In genomic region chr8:109535140-109535990, GRCm38 (mm10) we compare ENCODE assay signal across 8 mouse cellular contexts. TPM values are rescaled to one million over a fixed set of nuclear protein-coding genes. Genes with fewer than 3 reads are reported as not detected.
DNase-seq lines count a peak whose midpoint lies in the region.

No protein-coding gene starts in this region.

- intact Hi-C loops in left cerebral cortex, postnatal 4 days (cut with DNase I), result no loop called here
- intact Hi-C loops in heart, postnatal 10 days (cut with DNase I), result no loop called here

- DNase-seq in cerebellum, postnatal 10 days, result peak; percentile 66 to 67
- DNase-seq in cerebellum, adult 9-11 months, result no peak
- DNase-seq in left cerebral cortex, postnatal 4 days, result peak; percentile 49
- no peak for DNase-seq in left cerebral cortex, adult 8-10 months (ENCODE audit: low spot score in 2 of 2)
- peak; percentile 72 for DNase-seq in R1 (ENCODE audit: low read depth, low spot score)
- DNase-seq in heart, postnatal 10 days, result peak; percentile 22 to 48
- DNase-seq in lung, postnatal 14 days, result peak; percentile 64
- no peak for DNase-seq in T-cell, adult 2 months (ENCODE audit: low spot score)

RNA-seq across cellular contexts. Expression of gene Dhx38, which starts 30.3 kb away (rescaled TPM):
- total RNA-seq in left cerebral cortex, postnatal 4 days (2021), result 10 to 100 TPM; 25.9 to 26.6 TPM
- total RNA-seq in left cerebral cortex, adult 8-10 months (2022), result 10 to 100 TPM; 27.0 to 29.0 (median 28.0) TPM
- total RNA-seq in heart, postnatal 10 days (2021), result 10 to 100 TPM; 18.0 to 18.6 TPM

RNA-seq across cellular contexts. Expression of gene Txnl4b, which starts 30.3 kb away (rescaled TPM):
- 1 to 10 TPM; 8.7 to 9.2 TPM for total RNA-seq in left cerebral cortex, postnatal 4 days (2021)
- total RNA-seq in left cerebral cortex, adult 8-10 months (2022), result 10 to 100 TPM; 17.0 to 19.4 (median 18.4) TPM
- 1 to 10 TPM; 5.3 to 6.9 TPM for total RNA-seq in heart, postnatal 10 days (2021)

RNA-seq across cellular contexts. Expression of gene Pmfbp1, which starts 41.5 kb away (rescaled TPM):
- under 1 TPM in 1 of 2 experiments, not detected in 1; 0.12 TPM for total RNA-seq in left cerebral cortex, postnatal 4 days (2021)
- under 1 TPM; 0.11 to 0.40 (median 0.28) TPM for total RNA-seq in left cerebral cortex, adult 8-10 months (2022)
- not detected for total RNA-seq in heart, postnatal 10 days (2021)

RNA-seq across cellular contexts. Expression of gene Hp, which starts 43.6 kb away (rescaled TPM):
- total RNA-seq in left cerebral cortex, postnatal 4 days (2021), result under 1 TPM in 1 of 2 experiments, not detected in 1; 0.60 TPM
- total RNA-seq in left cerebral cortex, adult 8-10 months (2022), result under 1 TPM in 1 of 4 experiments, not detected in 3; 0.28 TPM
- 1 to 10 TPM; 2.6 to 4.5 TPM for total RNA-seq in heart, postnatal 10 days (2021)

Comparison
In these comparisons a context has a peak if more than half of its experiments do, and no peak if none do; other contexts are left out.
1. DNase-seq: peak in cerebellum, postnatal 10 days (2 of 2), left cerebral cortex, postnatal 4 days (single experiment), R1 (single experiment), heart, postnatal 10 days (2 of 2) and lung, postnatal 14 days (single experiment); none in cerebellum, adult 9-11 months (single experiment), left cerebral cortex, adult 8-10 months (0 of 2) and T-cell, adult 2 months (single experiment).